Mouse (Mus musculus): ENCODE measurements at regions not wholly inside any gene's neighbourhood (a gene's known extent, or its start where the extent isn't known, plus 50 kb on each side); places are given as distances from the start of the nearest gene placed in this dataset.

DNA sequence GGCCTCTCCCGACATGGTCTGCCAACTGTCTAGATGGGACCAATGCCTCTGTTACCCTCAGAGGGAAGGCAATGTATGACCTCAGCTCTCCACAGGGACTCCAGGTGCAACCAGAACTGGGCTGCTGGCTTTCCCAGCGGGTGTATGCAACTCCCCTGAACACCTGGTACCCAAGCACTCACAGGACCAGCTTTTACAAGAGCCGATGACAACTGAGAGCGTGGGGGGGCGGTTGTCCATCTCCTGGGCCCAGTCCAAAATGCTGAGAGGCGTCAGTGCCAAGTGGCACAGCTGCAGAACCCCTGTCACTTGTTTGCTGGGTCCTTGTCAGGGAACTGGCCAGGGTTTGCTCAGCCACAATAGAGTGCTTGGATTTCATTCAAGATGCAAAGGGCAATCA, 700.1 kb upstream of the Fam160b2 start:
- TF ChIP-seq CTCF (IDR thresholded peaks at IDR 0.05; ENCODE audit: borderline replicate concordance, extremely low read depth, insufficient read depth, insufficient read length) (no peak), POLR2A (IDR thresholded peaks at IDR 0.05; ENCODE audit: borderline replicate concordance, extremely low read depth, insufficient read depth, insufficient read length, poor library complexity, severe bottlenecking) (no peak)

All from brain, embryonic 14.5 days (tissue).